Mouse (Mus musculus) right cerebral cortex, postnatal 4 days (tissue): Measurements from ENCODE around the gene Lca5l.

Experiments used
- DNase-seq: peaks from one replicate; pipeline ENCODE4 v3.0.0-alpha.2; 2022

The Lca5l gene

DNA sequence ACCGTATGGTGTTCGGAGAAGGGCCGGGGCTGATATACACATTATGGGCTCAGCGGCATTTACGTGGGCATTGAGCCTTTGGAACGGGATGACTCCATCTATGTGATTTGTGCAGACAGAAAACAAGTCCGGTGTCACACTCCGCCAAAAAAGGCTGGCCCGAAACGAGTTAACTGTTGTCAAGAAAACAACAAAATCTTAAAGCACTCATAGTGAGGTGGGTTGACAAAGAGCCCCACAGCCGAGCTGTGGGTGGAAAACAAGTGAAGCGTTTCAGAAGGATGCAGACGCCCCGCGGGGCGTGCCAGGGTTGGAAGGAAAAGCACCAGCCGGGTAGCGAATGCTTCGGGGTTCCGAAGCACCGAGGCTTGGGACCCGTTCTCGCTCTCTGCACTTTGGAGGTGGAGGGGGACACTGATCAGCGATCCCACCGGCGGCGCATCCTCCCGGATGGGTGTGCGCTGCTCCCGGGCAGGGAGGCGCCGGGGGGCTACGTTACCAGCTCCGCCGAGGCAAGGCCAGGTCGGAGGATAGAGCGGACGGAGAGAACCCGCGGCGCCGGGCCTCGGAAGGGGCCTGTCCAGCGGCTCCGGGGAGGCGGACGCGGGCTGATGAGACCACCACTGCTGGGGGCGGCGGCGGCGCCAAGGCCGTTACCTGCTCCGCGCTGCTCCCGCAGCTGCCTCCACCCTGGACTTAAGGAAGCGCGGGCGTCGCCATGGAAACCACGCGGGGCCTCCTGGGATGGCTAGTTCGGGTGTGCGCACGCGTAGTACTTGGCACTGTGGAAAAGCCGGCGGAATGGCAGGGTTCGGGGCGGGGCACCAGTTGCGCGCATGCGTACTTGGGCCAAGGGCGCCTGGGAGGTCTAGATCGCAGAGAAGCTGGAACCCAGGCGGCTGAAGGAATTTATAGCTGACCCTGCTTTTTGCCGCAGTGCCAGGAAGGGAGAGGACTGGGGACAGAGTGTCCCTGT is at the start of gene Lca5l:
Lca5l (minus strand) TSS at position 741 of the 976 bp plus-strand sequence.
- DNase-seq = peak; percentile 100

DNA sequence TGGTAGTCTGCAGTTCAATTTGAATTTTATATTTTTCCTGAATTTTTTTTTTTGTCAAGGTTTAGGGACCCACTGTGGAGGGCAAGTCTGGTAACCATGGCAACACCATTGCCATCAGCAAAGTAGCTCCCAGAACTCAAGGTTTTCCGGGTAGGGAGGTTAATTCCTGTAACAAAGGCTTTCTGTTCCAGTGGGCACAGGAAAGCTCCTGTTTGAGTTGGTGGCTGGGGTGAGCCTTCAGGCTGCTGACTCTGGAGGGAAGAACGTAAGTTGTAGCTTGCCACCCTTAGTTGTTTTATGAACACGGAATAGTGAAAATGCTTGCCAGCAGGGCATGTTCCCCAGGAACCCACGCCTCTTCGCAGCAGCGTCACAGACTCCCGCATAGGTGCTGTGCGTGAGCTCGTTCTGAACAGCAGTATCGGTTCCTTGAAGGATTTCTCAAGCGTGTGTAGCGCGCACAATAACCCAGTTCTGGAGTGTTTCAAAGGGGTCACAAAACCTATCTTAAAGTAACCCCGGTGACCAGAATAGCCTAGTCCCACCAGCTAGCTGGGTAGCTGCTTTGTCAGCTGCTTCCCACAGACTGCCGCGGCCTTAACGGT is 43.4 kb upstream of the Lca5l start, which contains the start of gene B3galt5:
B3galt5 (plus strand) TSS at position 436 of the 605 bp plus-strand sequence.
- DNase-seq = peak; percentile 10

DNA sequence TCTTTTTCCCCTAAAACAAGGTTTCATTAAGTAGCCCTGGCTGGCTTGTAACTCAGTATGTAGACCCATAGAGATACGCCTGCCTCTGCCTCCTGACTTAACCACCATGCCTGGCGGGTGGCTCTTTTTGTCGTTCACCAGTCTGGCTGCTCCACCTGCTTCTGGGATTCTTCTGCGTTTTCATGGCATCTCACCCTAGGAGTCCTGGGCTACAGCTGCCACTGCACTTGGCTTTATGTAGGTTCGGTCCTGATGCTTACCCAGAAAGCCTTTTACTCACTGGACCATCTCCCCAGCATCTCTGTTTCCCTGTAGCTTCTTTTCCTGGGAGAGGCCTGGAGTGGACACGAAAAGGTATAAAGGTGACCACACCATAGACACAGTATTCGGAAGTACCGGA is 41.9 kb upstream of the Lca5l start:
- DNase-seq = no peak

DNA sequence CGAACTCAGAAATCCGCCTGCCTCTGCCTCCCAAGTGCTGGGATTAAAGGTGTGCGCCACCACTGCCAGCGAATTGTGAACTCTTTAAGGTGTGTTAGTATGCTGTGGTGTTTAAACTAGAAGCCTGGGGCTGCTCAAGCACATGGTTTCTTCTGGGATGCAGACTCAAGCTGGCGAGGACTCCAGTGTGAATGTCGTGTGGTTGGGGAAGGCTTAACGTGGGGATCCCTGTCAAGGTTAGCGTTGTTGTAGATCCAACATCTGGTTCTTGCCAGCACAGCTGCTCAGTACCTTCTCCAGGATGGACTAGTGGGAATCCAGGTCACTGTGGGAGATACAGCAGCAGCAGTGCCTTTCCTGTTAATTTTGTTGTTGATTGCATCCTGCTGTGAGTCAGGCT is 39.9 kb upstream of the Lca5l start:
- no peak for DNase-seq

DNA sequence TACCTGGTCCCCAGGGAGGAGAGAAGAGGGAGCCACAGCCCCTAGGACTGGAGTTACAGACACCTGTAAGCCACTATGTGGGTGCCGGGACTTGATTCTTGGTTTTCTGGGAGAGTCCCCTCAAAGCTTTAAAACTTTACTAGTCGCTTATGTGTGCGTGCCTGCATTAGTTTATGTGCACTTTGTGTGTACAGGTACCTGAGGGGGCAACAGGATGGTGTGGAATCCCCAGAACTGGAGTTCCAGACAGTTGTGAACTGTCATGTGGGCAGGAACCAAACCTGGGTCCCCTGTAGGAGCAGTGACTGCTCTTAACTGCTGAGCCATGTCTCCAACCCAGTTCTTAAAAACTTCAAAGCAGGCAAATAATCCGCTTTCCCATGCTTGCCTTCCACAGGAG is 39.2 kb upstream of the Lca5l start:
- DNase-seq = no peak

DNA sequence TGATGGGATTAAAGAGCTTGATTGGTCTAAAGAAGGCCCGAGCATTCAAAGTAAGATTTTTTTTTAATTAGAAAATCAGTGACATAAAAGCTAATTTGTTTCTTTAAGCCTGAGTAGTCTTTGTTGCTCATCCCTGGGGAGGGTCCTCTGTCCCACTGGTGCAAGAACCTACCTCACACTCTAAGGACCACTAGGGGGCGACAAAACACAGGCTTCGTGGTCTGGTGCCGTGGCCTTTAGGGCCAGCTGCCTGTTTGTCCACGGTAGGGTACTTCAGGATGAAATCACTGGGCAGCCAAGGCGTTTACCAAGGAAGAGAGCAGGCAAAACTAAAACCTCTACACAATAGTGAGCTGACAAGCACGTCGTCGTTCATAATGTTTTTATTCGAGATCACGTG is 38.3 kb upstream of the Lca5l start:
- DNase-seq = peak; percentile 63

DNA sequence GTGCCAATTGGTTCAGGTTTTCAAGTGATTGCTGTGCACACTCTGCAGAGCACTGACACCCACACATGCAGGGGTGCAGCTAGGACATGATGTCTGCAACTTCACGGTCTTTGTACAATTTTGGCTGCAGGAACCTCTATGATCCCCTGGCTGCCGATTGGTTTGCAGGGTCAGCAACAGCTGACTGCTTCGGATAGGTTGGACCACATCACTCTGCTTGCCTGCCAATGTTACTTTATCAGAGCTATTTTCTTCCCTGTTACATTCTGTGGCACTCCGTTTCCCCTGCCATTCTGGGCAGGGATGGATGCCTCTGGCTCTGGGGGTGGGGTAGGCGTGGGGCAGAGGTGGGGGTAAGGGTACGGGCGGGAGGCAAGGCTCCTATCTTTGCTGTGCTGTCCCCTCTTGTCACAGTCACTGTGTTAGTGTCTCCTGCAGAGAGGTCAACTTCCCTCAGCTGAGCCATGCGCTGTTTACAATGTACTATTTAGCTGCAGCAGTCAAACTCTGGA is 37.0 kb upstream of the Lca5l start:
- no peak for DNase-seq

DNA sequence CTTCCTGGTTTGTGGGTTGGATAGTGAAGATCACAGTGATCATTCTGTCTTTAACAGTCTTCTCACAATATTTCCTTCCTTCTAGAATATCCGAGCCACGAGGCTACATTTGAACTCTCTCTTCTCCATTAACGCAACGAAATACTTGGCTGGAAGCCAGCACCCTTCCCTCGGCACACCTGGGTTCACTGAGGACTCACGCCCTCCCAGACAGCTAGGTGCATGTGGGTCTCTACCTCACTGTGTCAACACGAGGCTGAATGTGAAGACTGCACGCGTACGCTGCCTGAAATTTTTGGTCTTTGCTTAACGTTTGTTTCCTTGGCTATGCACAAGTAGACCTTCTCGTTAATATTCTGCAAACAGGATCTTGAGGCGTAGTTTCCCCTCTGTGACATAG is 36.4 kb upstream of the Lca5l start:
- DNase-seq = no peak

DNA sequence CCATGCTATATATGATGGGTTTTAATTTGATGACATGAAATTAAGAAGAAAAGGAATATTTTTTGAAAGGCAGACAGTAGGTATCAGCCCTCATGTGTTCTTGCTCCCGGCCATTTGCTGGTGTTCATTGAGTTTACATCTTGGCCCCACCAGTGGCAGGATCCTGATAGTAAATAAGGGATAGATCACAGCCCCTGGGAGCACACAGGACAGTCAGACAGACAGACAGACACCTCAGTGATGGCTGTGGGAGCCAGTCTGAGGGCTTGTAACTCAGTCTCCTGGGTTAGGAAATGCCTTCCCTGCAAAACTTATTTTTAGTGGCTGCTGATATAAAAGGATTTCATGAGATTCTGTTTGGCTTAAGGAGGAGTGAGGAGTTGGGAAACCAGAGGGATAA is 30.4 kb upstream of the Lca5l start:
- no peak for DNase-seq

DNA sequence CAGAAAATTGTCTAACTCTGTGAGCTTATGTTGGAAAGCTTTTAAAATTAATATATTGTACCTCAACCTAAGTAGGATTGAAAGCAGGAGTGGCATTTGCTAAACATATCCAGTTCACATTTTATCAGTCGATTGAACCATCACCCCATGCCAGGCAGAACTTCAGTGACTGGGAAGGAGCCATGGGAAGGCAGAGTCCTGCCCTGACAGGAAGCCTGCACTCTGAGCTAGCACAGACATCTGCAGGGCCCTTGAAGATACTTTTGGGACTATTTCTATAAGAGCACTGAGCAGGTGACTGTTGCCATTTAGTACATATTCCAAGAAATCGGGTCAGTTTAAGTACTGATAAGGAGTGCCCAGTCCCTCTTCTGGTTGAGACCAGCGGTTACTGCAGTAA is 29.9 kb upstream of the Lca5l start:
- no peak for DNase-seq

DNA sequence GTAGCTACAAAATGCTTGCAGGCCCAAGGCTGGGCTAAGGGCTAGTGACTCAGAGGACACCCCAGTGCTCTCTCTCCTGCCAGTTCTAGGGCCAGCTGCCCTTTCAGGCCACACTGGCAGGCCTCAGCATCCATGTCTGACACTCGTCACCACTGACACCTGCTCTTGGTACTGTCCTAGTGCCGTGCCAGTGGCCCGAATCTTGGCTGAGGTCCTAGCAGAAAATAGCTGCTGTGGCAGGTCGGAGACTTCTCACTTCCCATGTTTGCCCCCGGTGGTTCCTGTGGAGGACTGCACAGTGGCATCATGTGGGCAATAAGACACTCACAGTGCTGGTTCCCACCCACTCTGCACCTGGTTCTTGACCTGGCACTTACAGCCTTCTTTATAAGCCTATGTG is 29.4 kb upstream of the Lca5l start:
- DNase-seq = no peak

DNA sequence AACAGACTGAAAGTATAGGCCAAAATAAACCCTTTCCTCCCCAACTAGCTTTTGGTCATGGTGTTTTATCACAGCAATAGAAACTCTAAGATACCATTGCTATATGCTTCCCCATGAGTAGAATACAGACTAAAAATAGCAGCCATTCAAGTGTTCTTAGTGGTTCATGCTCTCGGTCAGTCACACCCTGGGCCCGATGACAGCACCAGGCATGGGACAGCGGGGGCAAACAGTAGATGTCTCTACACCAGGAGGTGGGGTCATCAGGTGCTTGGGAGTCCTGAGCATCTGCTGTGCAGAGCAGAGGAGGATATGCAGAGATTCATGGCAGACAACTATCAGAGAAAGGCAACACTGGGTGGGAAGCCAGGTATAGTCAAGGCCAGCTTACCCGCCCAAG is 21.0 kb upstream of the Lca5l start:
- DNase-seq = no peak

DNA sequence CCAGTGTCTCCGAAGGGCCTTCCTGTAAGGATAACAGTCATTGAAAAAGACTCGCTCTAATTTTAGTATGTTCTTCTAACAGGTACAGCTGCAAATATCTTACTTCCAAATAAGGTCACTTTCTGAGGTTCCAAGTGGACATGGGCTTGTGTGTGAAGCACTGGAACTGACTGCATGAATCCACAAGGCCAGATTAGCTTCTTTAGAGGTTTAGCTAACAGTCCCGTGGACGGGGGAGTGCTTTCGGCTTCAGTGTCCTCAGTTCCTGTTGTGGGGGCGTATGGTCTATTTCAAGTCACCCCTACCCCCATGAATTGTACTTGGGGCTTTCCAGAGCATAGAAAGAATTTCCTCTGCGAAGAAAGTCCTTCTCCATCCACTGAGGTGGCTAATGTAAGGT is 18.8 kb upstream of the Lca5l start:
- DNase-seq = no peak

DNA sequence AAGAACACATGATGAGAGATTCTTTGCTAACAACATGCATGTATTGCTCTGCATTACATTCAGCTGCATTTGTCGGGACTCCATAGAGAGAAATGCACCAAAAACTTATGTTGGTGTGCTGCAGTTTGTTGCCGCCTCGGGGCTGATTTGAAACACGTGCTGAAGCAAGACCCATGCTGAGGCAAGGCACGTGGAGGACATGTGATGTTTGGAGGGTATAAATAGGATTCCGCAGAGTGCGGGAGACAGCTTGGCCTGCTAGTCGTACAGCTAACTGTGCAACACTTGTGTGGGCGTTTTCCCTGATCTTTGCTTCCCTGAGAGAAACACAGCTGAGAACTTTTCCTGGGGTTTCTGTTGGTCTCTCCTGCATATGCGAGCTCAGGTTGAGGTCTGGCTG is 17.7 kb upstream of the Lca5l start:
- no peak for DNase-seq

DNA sequence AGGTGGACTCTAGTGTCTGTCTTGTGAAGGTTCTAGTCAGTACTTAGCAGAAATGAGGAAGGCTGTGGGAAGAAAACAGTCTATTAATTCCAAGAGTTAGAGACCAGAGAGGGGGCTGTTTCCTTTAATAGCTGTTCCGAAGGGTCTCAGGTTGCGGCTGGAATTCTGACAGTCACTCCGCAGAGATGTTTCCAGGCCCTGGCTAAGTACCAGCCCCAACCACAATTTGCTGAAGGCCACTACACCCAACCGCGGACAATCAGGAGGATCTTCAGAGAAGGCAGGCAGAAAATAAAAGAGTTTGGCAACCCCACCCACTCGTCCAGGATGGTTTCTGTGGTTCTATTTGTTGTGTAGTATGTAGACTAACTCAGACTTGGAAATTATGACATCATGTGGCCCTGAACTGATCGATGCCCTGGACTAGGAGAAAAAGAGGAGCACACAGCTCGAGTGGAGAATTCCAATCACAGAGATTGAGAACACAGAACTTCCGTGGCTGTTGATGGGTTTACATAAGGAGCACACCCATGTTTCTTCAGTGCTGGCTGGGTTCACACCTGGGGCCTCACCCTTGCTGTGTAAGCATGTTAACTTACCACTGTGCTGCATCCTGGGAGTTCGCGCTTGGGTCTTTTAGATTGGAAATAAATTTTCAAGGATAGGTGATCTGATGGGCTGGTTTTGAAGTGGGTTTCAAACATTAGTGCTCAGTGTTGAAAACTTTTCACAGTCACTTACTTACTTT is 9.6 kb upstream of the Lca5l start:
- DNase-seq = no peak

DNA sequence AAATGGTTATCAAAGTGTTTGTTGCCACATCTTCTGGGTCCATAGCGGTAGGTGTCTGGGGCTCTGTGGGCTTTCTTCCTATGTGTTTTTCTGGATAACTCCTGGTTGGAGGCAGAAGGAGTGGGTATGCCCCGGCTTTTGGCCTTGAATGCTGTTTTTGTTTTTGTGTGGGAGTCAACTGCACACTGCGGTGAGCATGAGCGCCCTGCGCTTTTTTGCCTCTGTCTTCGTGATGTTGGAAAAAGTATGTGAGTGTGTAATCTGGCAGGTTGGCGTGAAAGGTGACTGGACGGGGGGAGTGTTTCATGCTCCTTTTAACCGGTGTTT is 8.6 kb upstream of the Lca5l start:
- DNase-seq = no peak

DNA sequence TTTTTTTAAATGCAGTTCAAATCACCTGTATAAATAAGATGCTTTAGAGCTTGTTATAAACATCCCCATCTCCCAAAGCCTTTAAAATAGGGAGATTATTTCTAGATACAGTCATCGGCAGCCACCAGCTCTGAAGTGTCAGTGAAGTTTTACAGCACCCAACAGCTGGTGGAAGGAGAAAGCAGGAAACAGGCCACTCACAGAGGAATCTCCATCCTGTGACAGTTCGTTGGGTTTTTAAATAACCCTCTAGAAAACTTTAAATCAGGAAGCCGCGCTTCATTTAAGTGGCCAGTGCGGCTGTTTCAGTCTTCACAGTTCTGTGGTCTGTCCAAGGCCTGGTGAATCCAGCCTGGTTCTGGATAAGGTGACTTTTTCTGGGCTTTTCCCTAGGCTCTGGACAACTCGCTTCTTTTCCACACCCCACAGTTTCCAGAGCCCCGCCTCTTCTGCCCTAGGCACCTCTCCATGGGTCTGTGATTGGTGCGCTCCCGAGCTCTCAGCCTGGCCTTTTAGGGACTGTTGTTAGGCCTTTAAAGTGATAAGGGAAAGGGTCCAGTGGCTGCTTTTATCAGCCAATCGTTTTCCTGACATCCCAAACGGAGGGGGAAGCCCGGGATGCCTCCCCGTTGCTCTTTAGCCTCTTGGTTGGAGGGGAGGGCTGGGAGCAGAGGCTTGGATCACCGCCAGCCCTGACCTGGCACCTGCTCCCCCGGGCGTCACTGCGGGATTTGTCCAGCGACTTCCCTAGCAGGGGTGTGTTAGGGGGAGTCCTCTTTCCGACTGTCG is 8.0 kb upstream of the Lca5l start, which contains the start of gene Sh3bgr:
Sh3bgr (plus strand) TSS at position 538 of the 789 bp plus-strand sequence.
- peak; percentile 25 for DNase-seq

DNA sequence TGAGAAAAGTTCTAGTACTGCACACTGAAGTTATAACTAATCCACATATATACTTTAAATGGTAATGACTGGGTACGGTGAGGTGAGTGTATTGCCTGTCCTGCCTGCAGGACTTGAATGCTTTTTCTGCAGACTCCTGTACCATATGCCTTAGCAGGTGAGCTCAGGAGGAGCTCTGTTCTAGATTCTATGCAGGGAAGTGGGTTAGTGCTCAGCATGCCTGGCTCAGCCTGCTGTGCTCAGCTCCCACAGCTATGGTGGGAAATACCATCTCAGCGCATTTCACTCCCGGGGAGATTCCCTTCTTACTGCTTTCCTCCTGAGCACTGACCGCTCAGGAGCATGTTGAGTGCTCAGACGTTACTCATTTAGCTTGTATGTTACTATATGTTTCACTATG is 4.5 kb downstream of the Lca5l start:
- DNase-seq = no peak

DNA sequence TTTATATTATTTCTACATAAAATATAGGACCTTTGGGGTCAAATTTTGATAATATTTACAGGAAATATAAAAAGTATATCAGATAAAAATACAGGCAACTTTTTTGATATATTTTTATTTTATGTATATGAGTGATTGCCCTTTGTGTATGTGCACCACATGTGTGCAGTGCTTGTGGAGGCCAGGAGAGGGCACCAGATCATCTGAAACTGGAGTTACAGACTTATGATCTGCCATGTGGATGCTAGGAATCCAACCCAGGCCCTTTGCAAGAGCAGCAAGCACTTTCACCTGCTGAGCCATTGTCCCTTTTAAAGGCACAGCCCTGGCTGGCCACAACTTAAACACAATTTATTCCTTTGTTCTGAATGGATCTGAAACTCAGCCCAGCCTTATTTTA is 12.9 kb downstream of the Lca5l start:
- no peak for DNase-seq

DNA sequence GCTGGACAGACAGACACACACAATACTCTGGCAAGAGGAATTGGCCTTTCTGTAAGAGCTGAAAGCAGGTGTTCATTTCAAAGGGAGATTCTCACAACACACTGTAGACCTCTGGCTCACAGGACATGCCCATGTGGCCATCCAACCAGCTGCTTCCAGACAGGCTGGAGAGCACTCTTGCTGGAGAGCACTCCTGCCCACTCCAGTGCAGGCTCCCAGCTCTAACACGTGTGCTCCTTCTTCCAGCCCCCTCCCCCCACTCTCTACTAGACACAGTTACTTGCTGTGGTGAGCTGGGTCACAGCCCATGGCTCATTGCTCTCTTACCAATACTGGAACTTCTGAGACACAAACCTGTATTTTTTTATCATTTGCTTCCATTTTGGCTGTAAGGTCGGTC is 16.7 kb downstream of the Lca5l start:
- DNase-seq = no peak

DNA sequence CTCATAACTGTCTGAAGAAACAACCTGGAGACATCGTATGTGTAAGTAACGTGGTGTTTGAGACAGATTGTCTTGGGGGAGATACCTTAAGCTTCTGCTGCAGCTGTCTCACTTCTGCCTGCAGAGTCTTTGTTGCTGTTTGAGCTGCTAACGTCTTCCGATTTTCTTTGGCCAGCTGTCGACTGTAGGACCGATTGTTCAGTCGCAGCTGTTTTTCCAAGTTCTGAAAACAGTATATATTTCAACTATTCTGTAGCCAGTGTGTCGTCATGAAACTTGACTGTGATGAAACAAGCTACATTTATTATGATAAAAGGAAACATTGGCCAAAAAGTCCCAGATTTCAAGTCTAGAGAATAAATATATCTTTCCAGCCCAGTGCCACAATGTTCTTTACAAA is 18.4 kb downstream of the Lca5l start:
- no peak for DNase-seq

DNA sequence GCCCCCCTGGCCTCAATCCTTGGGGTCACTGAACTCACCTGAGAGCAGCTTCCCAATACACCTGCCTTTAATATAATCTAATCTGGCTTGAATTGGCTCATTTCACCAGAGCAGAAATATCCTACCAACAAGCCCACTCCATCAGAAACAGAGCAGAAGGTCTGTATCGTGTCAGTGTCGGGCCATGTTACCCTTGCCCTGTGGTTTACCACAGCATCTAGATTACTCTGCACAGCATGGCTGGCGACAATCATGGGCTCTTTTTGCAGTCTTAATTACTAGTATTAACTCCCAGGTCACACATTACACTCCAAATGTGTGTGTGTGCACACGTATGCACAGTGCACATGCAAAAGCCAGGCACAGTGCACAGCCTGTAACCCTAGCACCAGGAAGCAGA is 23.2 kb downstream of the Lca5l start:
- DNase-seq = no peak
